Mouse (Mus musculus) liver, embryonic 11.5 days (tissue): ENCODE results near the gene B4galt4. TPM values are rescaled to one million over a fixed set of nuclear protein-coding genes. Genes with fewer than 3 reads are reported as not detected.

Experiments
- ATAC-seq: fragments of 200-750 bp; cut with Nextera tagmentation; replicated peaks from 2 replicates; pipeline ENCODE4 v1.8.0; 2017; ENCODE audit warnings: moderate number of reproducible peaks, mild to moderate bottlenecking, moderate TSS enrichment, moderate library complexity; ENCODE audit not compliant: low FRiP score
- DNase-seq: peaks from one replicate; pipeline ENCODE4 v3.0.0-alpha.2; 2017; ENCODE audit warnings: low spot score
- H3K27ac ChIP-seq: fragments of 300-500 bp; sonication (generic); 2 replicates; pipeline ENCODE4 v1.5.1; 2014; ENCODE audit warnings: mild to moderate bottlenecking, low read depth, low read length, control low read depth
- H3K27me3 ChIP-seq: fragments of 300-500 bp; sonication (generic); replicated peaks from 2 replicates; pipeline ENCODE4 v1.6.1; 2014; ENCODE audit warnings: low read length, mixed read lengths; ENCODE audit not compliant: control insufficient read depth, insufficient read depth
- H3K36me3 ChIP-seq: fragments of 300-500 bp; sonication (generic); 2 replicates; pipeline ENCODE4 v1.6.1; 2014; ENCODE audit warnings: mild to moderate bottlenecking, low read length, moderate library complexity, mixed read lengths; ENCODE audit not compliant: control insufficient read depth, insufficient read depth
- H3K4me1 ChIP-seq: fragments of 300-500 bp; sonication (generic); replicated peaks from 2 replicates; pipeline ENCODE4 v1.6.1; 2014; ENCODE audit warnings: low read length, mixed read lengths; ENCODE audit not compliant: control insufficient read depth, insufficient read depth
- H3K4me2 ChIP-seq: fragments of 300-500 bp; sonication (generic); 2 replicates; pipeline ENCODE4 v1.6.1; 2014; ENCODE audit warnings: mild to moderate bottlenecking, control low read depth, moderate library complexity
- H3K4me3 ChIP-seq: fragments of 300-500 bp; sonication (generic); 2 replicates; pipeline ENCODE4 v1.5.1; 2014; ENCODE audit warnings: low read depth, low read length, control low read depth
- H3K9ac ChIP-seq: fragments of 300-500 bp; sonication (generic); 2 replicates; pipeline ENCODE4 v1.6.1; 2014; ENCODE audit warnings: low read depth, low read length, control low read depth
- H3K9me3 ChIP-seq: fragments of 300-500 bp; sonication (generic); 2 replicates; pipeline ENCODE4 v1.6.1; 2016; ENCODE audit warnings: low read length, inconsistent platforms, mixed read lengths; ENCODE audit not compliant: control insufficient read depth
- WGBS: fragments of 180-500 bp; shearing (Covaris S2); extraction: QIAGEN DNeasy Blood & Tissue Kit; methylation state at CpG from one replicate; pipeline ENCODE4 v1.1.7; 2014; 5-methylcytosine and 5-hydroxymethylcytosine counted together
- polyA plus RNA-seq: library from polyadenylated mRNA; unstranded; fragments of >200 nt; fragmentation: Nextera tagmentation; extraction: Ambion mirVana; gene quantifications from 2 replicates; pipeline ENCODE4 v1.2.1, GENCODE M21; 2014

The B4galt4 gene
- polyA plus RNA-seq, 1 experiment from 2014 or later, result 9.6 TPM

DNA sequence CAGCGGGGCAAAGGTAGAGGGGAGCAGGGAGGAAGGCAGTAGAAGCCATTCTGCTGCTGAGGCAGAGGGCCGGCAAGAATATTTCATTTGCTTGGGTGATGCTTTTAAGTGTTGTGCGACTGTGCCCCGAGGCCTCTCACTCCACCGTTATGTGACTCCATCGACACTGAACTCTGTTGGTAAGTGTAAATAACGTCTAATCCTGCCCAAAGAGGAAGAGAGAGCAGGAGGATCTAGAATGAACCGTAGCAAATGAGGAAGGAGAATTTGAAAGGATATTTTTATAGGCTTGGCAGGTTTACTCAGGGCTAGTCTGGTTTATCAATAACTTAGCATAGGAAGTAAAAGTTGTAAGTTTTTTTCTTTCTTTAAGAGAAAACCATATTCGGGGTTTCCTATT, 27.5 kb downstream of the B4galt4 start:
- peaks cover 6% of the 10 kb centered on the region; the same call in 1 of the 2 replicates for H3K27me3 ChIP-seq
- no peaks in the 10 kb centered on the region for H3K4me1 ChIP-seq
- H3K27ac ChIP-seq, result no peak overlapping the region
- H3K9me3 ChIP-seq, result no peaks in the 10 kb centered on the region
- no peak overlapping the region for H3K4me3 ChIP-seq
- 73% methylated on average over 9 of the region's 9 CpGs for WGBS
- no peaks in the 10 kb centered on the region for H3K36me3 ChIP-seq
- H3K4me2 ChIP-seq, result no peak overlapping the region
- ATAC-seq (no peak), DNase-seq (no peak)
- no peak overlapping the region for H3K9ac ChIP-seq

DNA sequence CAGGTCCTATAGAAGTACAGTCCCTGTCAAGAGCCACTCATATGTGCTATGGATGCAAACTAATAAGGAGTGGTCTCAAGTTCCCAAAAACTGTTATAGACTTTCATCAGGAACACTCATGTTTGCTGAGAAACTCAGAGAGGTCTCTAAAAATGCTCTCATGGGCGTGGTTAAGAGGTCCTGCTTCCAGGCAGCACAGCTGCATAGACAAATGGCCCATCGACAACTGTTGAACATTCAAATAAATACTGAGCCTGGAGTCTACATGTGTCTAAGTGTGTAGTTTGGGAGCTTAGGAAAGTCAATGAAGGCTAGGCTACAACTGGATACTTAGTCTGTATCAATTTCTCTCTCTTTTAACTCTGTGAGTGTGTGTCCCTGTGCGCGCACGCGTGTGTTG, 29.1 kb downstream of the B4galt4 start:
- no peak overlapping the region for H3K4me2 ChIP-seq
- ATAC-seq (no peak), DNase-seq (no peak)
- peaks cover 6% of the 10 kb centered on the region; the same call in 1 of the 2 replicates for H3K27me3 ChIP-seq
- H3K27ac ChIP-seq, result no peak overlapping the region
- H3K36me3 ChIP-seq, result no peaks in the 10 kb centered on the region
- no peaks in the 10 kb centered on the region for H3K4me1 ChIP-seq
- WGBS, result 93% methylated on average over 6 of the region's 6 CpGs
- no peak overlapping the region for H3K9ac ChIP-seq
- no peak overlapping the region for H3K4me3 ChIP-seq
- no peaks in the 10 kb centered on the region for H3K9me3 ChIP-seq

DNA sequence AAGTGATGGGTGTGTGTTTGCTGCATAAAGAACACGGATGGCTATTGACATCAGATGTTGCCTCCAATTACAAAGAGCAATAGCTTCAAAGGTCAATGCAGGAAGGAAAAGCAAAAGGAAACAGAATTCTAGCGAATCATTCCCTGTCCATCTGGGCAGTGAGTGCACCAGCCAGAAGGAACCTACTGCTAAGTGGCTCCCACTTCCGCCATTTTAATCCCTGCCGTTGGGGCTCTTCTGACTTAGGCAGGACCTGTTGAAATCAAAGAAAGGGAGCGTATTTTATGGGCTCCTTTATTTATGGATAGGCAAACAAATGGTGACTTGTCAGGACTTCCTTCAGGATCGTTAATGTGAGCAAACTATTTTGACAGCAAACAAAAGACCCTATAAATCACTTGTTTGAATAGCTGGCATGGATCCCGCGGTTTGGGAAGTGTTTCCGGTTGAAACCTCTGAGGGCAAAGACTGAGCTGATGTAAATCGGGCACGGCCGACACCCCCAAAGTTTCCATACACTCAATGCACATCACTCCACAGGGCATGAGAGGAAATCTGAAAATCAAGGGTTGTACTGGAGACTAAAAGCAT, 30.9 kb downstream of the B4galt4 start:
- Histone ChIP-seq H3K4me2 (no peak overlapping the region), H3K9me3 (no peaks in the 10 kb centered on the region), H3K36me3 (no peaks in the 10 kb centered on the region), H3K4me1 (no peaks in the 10 kb centered on the region), H3K4me3 (no peak overlapping the region), H3K27me3 (peaks cover 6% of the 10 kb centered on the region), H3K9ac (no peak overlapping the region), H3K27ac (no peak overlapping the region)
- ATAC-seq, result no peak
- WGBS, result 66% methylated on average over 12 of the region's 12 CpGs
- no peak for DNase-seq

DNA sequence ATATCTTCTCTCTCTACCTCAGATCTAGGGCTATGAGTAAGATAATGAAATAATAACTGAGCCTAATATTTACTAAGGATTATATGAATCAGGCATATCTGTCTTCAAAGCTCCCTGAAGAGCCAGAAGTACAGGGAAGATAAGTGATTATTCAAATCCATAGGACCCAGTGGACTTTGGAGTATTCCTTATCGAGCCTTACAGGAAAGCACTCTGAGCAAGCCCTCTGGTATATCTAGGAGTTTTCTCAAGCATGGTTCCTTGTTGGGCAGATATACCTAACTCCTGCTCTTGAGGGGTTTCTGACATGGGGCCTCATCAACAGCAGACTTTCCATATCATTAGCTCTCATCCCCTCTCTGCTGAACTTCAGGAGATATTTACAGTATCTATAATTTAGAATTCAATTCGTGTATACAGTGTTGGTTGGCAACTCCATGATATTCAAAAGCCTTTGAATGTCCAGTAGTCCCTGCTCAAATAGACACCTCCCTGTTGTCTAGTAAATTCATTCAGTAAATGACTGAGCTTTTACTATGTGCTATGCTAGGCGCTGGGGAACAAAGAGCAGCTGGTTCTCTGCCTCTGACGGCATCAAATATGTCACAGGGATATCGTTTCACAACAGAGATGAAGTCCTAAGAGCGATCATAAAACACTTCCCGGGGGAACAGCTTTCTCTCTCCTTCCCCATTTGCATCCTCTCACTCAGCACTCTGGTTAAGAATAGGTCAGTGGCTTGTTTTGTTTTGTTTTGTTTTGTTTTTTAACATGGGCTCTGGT, 33.1 kb downstream of the B4galt4 start:
- DNase-seq, result no peak

DNA sequence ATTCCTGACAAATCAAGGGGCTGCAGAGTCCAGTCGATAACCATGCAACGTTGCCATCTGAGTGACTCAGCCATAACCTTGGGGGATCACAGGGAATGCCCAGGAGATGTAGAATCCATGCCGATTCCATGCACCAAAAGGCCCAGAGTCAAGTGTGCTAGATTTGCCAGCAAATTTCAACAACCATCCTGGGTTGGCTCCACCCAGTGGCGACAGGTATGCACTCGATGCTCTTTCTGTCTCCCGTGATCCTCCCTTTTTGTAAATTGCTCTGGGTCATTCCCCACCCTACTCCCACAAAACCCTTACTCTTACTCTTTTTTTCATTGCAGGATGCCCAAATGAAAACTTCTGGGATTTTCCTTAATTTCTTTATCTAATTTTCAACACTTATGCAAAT, 34.3 kb downstream of the B4galt4 start:
- Histone ChIP-seq H3K4me2 (no peak overlapping the region), H3K27ac (no peak overlapping the region), H3K36me3 (no peaks in the 10 kb centered on the region), H3K4me1 (no peaks in the 10 kb centered on the region), H3K27me3 (peaks cover 3% of the 10 kb centered on the region), H3K9me3 (no peaks in the 10 kb centered on the region), H3K4me3 (no peak overlapping the region), H3K9ac (no peak overlapping the region)
- no peak for DNase-seq
- WGBS, result 55% methylated on average over 6 of the region's 6 CpGs
- no peak for ATAC-seq

More for the DNA sequence above, 33.1 kb downstream of the B4galt4 start:
- Histone ChIP-seq H3K9me3 (no peaks in the 10 kb centered on the region), H3K4me3 (no peak overlapping the region), H3K4me1 (no peaks in the 10 kb centered on the region), H3K36me3 (no peaks in the 10 kb centered on the region), H3K4me2 (no peak overlapping the region), H3K27me3 (peaks cover 6% of the 10 kb centered on the region), H3K27ac (no peak overlapping the region), H3K9ac (no peak overlapping the region)
- WGBS, result 71% methylated on average over 7 of the region's 7 CpGs
- no peak for ATAC-seq

DNA sequence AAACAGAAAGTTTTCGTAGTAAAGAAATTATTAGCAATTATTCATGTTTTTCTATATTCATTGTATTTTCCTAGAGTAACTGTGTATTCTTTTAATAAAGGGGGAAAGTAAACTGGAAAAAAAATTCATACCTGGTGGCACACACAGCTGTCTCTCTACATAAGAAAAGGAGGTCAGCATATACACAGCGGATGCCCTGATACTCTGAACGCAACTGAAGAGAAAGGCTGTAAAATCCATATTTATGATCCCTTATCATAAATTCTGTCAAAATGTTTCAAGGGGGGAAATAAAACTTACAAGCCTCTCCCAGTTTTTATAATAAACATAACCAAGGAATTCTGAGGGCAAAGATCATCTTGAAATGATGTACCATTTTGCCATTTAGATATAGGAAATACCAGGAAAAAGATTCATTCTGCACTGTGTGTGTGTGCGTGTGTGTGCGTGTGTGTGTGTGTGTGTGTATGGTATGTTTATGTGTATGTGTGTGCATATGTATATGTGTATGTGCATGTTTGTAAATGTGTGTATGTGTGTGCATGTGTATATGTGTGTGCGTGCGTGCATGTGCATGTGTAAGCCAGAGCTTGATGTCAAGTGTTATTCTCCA, 39.0 kb downstream of the B4galt4 start:
- H3K4me1 ChIP-seq, result no peaks in the 10 kb centered on the region
- no peaks in the 10 kb centered on the region for H3K9me3 ChIP-seq
- H3K4me2 ChIP-seq, result no peak overlapping the region
- no peak overlapping the region for H3K4me3 ChIP-seq
- H3K27me3 ChIP-seq, result no peaks in the 10 kb centered on the region; the same call in 1 of the 2 replicates
- 92% methylated on average over 7 of the region's 7 CpGs for WGBS
- ATAC-seq (no peak), DNase-seq (no peak)
- no peak overlapping the region for H3K9ac ChIP-seq
- H3K36me3 ChIP-seq, result no peaks in the 10 kb centered on the region
- H3K27ac ChIP-seq, result no peak overlapping the region

DNA sequence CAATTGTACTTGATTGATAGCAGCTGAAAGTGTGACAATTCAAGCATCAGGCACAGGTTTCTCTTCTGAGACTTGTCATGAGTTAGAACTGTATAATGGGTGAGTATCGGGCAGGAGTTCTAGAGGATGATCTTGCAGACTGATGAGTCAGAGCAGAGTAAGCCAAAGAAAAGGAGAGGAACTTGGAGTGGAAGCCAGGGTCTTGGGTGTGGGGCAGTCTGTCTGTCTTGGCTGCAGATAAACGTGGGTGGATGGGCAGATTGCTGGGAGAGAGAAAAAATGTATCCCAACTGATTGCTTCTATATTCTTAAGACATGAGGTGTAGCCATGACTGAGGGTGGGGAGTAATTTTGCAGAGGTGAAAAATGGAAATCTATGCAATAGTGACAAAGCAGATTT, 39.9 kb downstream of the B4galt4 start:
- no peak for DNase-seq
- Histone ChIP-seq H3K9me3 (no peaks in the 10 kb centered on the region), H3K9ac (no peak overlapping the region), H3K27me3 (no peaks in the 10 kb centered on the region; the same call in 1 of the 2 replicates), H3K36me3 (no peaks in the 10 kb centered on the region), H3K4me2 (no peak overlapping the region), H3K4me1 (no peaks in the 10 kb centered on the region), H3K4me3 (no peak overlapping the region), H3K27ac (no peak overlapping the region)
- ATAC-seq, result no peak
- WGBS, result 61% methylated on average over 2 of the region's 2 CpGs

DNA sequence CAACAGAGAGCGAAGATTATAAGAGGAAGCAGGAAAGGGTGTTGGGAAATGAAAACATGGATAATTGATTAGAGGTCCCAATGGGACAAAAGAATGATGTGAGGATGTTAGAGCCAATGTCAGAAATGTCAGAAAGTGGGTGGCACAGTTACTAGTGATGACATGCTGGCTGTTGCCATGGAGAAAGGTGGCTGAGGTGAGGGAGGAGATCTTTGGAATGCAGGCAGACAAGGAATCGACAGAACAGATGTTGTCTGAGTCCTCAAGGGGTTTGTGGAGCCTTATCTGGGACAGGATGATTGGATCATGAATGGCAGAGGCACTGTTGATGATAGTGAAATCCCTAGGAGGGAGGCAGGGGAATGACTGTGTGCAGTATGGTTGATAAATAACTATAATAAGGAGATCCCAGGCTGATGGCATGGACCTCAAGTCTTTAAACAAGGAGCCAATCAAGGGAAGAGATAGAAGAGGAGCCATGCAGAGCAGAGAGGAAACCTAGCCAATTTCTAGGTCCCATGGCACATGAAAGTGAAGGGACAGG, 40.5 kb downstream of the B4galt4 start:
- Histone ChIP-seq H3K27ac (no peak overlapping the region), H3K4me2 (no peak overlapping the region), H3K9ac (no peak overlapping the region), H3K9me3 (no peaks in the 10 kb centered on the region), H3K4me3 (no peak overlapping the region), H3K27me3 (no peaks in the 10 kb centered on the region; the same call in 1 of the 2 replicates), H3K4me1 (no peaks in the 10 kb centered on the region), H3K36me3 (no peaks in the 10 kb centered on the region)
- no peak for ATAC-seq
- 45% methylated on average over 2 of the region's 2 CpGs for WGBS
- no peak for DNase-seq
